Comparison of ENCODE assay signal across 24 mouse cellular contexts in the genomic region with DNA sequence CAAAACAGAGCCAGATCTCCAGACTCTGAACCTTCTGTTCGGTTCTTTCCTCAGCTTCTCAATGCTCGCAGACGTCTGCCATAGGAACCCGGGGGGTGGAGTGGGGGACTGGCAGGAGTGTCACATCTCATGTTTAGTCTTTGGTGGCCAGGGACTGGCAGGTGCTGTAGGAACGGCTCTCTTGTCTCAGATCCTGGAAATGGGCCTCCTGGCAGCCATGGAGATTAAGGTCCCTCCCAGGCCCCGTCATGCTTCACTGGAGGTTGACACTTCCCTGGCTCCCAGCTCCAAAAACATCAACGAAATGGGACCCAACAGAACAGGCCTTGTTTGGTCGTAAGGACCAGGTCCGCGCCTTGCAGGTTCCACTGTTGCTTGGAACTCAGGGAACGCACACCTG. TPM values are rescaled to one million over a fixed set of nuclear protein-coding genes. Genes with fewer than 3 reads are reported as not detected.
"Had no signal": no experiment of that assay in that cellular context is flagged by ENCODE, and none has a peak within 500 bp of the region (broad histone marks: within the 10 kb centered on the region; RNA-seq: fewer than 3 reads in every experiment).

No protein-coding gene starts in this region.

- H3K9ac ChIP-seq: liver, embryonic 15.5 days; lung, embryonic 15.5 days; midbrain, embryonic 12.5 days; midbrain, embryonic 15.5 days; neural tube, embryonic 12.5 days; neural tube, embryonic 15.5 days; stomach, embryonic 15.5 days had no signal

- H3K27ac ChIP-seq: layer of hippocampus, adult 2 months; liver, embryonic 15.5 days; macrophage; midbrain, embryonic 12.5 days; midbrain, embryonic 15.5 days; neural tube, embryonic 12.5 days; neural tube, embryonic 15.5 days; stomach, embryonic 15.5 days had no signal

- H3K4me1 ChIP-seq: midbrain, embryonic 12.5 days; midbrain, embryonic 15.5 days; neural tube, embryonic 12.5 days; neural tube, embryonic 15.5 days had no signal

- ATAC-seq: intestine, postnatal 0 days; midbrain, embryonic 15.5 days had no signal

- H3K27me3 ChIP-seq: liver, embryonic 15.5 days; lung, embryonic 15.5 days; midbrain, embryonic 15.5 days; neural tube, embryonic 12.5 days; neural tube, embryonic 15.5 days; stomach, embryonic 15.5 days had no signal

- H3K4me3 ChIP-seq: layer of hippocampus, adult 2 months; liver, embryonic 15.5 days; lung, embryonic 15.5 days; midbrain, embryonic 12.5 days; midbrain, embryonic 15.5 days; neural tube, embryonic 12.5 days; neural tube, embryonic 15.5 days; stomach, embryonic 15.5 days had no signal

- H3K4me2 ChIP-seq: liver, embryonic 11.5 days; liver, embryonic 15.5 days; lung, embryonic 15.5 days; midbrain, embryonic 12.5 days; midbrain, embryonic 15.5 days; neural tube, embryonic 12.5 days; neural tube, embryonic 15.5 days; stomach, embryonic 15.5 days had no signal

- H3K36me3 ChIP-seq: liver, embryonic 15.5 days; lung, embryonic 15.5 days; midbrain, embryonic 12.5 days; midbrain, embryonic 15.5 days; neural tube, embryonic 12.5 days; neural tube, embryonic 15.5 days; stomach, embryonic 15.5 days had no signal

- DNase-seq: kidney, adult 8-10 months; kidney, postnatal 10 days; layer of hippocampus, adult 9-11 months; lung, adult 18-20 months; lung, postnatal 14 days; right cerebral cortex, adult 18-20 months; right cerebral cortex, postnatal 25 days; spleen, adult 18-20 months; thymus, adult 2 months; thymus, postnatal 14 days; thymus, postnatal 4 days had no signal

- H3K9me3 ChIP-seq: liver, embryonic 15.5 days; lung, embryonic 15.5 days; midbrain, embryonic 15.5 days; neural tube, embryonic 12.5 days; neural tube, embryonic 15.5 days; stomach, embryonic 15.5 days had no signal

RNA-seq across cellular contexts. Expression of gene Fam131c, which starts 19.4 kb away (rescaled TPM):
- polyA plus RNA-seq: macrophage had no signal

RNA-seq across cellular contexts. Expression of gene Clcnka, which starts 49.9 kb away (rescaled TPM):
- polyA plus RNA-seq: intestine, embryonic 14.5 days; intestine, postnatal 0 days; large intestine, adult 2 months; liver, embryonic 15.5 days; macrophage; midbrain, embryonic 12.5 days; midbrain, embryonic 15.5 days; neural tube, embryonic 12.5 days; neural tube, embryonic 15.5 days had no signal
